Mouse (Mus musculus) CH12.LX (cell line): Measurements from ENCODE around the gene Gprin2. TPM values are rescaled to one million over a fixed set of nuclear protein-coding genes. Genes with fewer than 3 reads are reported as not detected.

Experiments
- DNase-seq: peaks from one replicate; pipeline ENCODE4 v3.0.0-alpha.2; 2013; ENCODE audit errors: extremely low read depth
- H3K27ac ChIP-seq: 2 replicates; pipeline ENCODE4 v1.5.1; 2012; ENCODE audit warnings: low read depth, mild to moderate bottlenecking, control low read depth, moderate library complexity; ENCODE audit not compliant: insufficient read depth
- H3K27me3 ChIP-seq: replicated peaks from 2 replicates; pipeline ENCODE3; 2012; ENCODE audit warnings: inconsistent platforms
- H3K36me3 ChIP-seq, 2 experiments: replicated peaks in 1 of 2; 2 replicates each; pipeline versions ENCODE3 to v1.6.1; 2012; ENCODE audit warnings: inconsistent platforms in 1 of 2, low read length in 1 of 2, mild to moderate bottlenecking in 1 of 2, mixed read lengths in 1 of 2, moderate library complexity in 1 of 2; ENCODE audit not compliant: control insufficient read depth in 1 of 2, insufficient read depth in 1 of 2
- H3K4me1 ChIP-seq, 2 experiments: 2 replicates each; pipeline ENCODE4 v1.6.1; 2012; ENCODE audit warnings: inconsistent platforms in 1 of 2, moderate library complexity in 1 of 2; ENCODE audit not compliant: insufficient read depth in 2 of 2, control insufficient read depth in 1 of 2
- H3K4me2 ChIP-seq: 2 replicates; pipeline ENCODE4 v1.6.1; 2012; ENCODE audit warnings: low read depth, mild to moderate bottlenecking, control low read depth; ENCODE audit not compliant: poor library complexity, insufficient read depth, severe bottlenecking
- H3K4me3 ChIP-seq, 3 experiments: fragments of 150-350 bp in 1 of 3; sonication (generic) in 1 of 3; replicated peaks in 1 of 3; 2 replicates each; pipeline versions ENCODE3 to v1.5.1; 2011 to 2012; ENCODE audit warnings: low read depth in 2 of 3, low read length in 2 of 3, mild to moderate bottlenecking in 2 of 3, moderate library complexity in 2 of 3, control low read depth in 1 of 3, improper control_type of control experiment in 1 of 3, inconsistent platforms in 1 of 3, mixed read lengths in 1 of 3; ENCODE audit not compliant: poor library complexity in 1 of 3
- H3K79me2 ChIP-seq: replicated peaks from 2 replicates; pipeline ENCODE4 v1.6.1; 2012; ENCODE audit warnings: mild to moderate bottlenecking, moderate library complexity; ENCODE audit not compliant: control insufficient read depth, poor library complexity, insufficient read depth, severe bottlenecking; ENCODE audit errors: extremely low read depth
- H3K9ac ChIP-seq: 2 replicates; pipeline ENCODE4 v1.6.1; 2012; ENCODE audit warnings: low read depth, mild to moderate bottlenecking, control low read depth, moderate library complexity; ENCODE audit not compliant: insufficient read depth
- H3K9me3 ChIP-seq: replicated peaks from 2 replicates; pipeline ENCODE3; 2012; ENCODE audit warnings: low read length, inconsistent platforms, mixed read lengths
- BHLHE40 ChIP-seq: IDR thresholded peaks from 2 replicates; pipeline ENCODE4 v1.6.1; 2011; ENCODE audit warnings: mild to moderate bottlenecking, low read depth, low read length, improper control_type of control experiment
- CHD2 ChIP-seq: IDR thresholded peaks from 2 replicates; pipeline ENCODE4 v1.6.1; 2011; ENCODE audit warnings: low read length, improper control_type of control experiment
- E2F4 ChIP-seq: IDR thresholded peaks from 2 replicates; pipeline ENCODE4 v1.6.1; 2011; ENCODE audit warnings: low read depth, low read length, improper control_type of control experiment; ENCODE audit not compliant: insufficient replicate concordance
- IRF4 ChIP-seq: IDR thresholded peaks from 2 replicates; pipeline ENCODE4 v1.6.1; 2014; ENCODE audit warnings: low read depth, mild to moderate bottlenecking, inconsistent platforms, low read length, improper control_type of control experiment
- KAT2A ChIP-seq: IDR thresholded peaks from 2 replicates; pipeline ENCODE4 v1.6.1; 2012; ENCODE audit warnings: low read length, improper control_type of control experiment, inconsistent platforms; ENCODE audit not compliant: insufficient replicate concordance
- MAFK ChIP-seq: IDR thresholded peaks from 2 replicates; pipeline ENCODE4 v1.6.1; 2011; ENCODE audit warnings: low read length, improper control_type of control experiment; ENCODE audit not compliant: insufficient replicate concordance
- MAX ChIP-seq: IDR thresholded peaks from 2 replicates; pipeline ENCODE4 v1.6.1; 2011; ENCODE audit warnings: low read length, improper control_type of control experiment
- MAZ ChIP-seq: IDR thresholded peaks from 2 replicates; pipeline ENCODE4 v1.6.1; 2012; ENCODE audit warnings: low read depth, mild to moderate bottlenecking, inconsistent platforms, low read length, improper control_type of control experiment, moderate library complexity
- NRF1 ChIP-seq: IDR thresholded peaks from 2 replicates; pipeline ENCODE4 v1.6.1; 2014; ENCODE audit warnings: low read depth, mild to moderate bottlenecking, inconsistent platforms, low read length, improper control_type of control experiment, moderate library complexity
- PAX5 ChIP-seq: IDR thresholded peaks from 2 replicates; pipeline ENCODE4 v1.6.1; 2012; ENCODE audit warnings: low read length, inconsistent platforms, mixed read lengths
- POLR2A ChIP-seq: IDR thresholded peaks from 2 replicates; pipeline ENCODE4 v1.6.1; 2011; ENCODE audit warnings: low read depth, mild to moderate bottlenecking, improper control_type of control experiment, low read length
- POLR2AphosphoS2 ChIP-seq: IDR thresholded peaks from 2 replicates; pipeline ENCODE4 v1.6.1; 2011; ENCODE audit warnings: low read depth, low read length, improper control_type of control experiment
- RAD21 ChIP-seq: IDR thresholded peaks from 2 replicates; pipeline ENCODE4 v1.6.1; 2011; ENCODE audit warnings: low read depth, mild to moderate bottlenecking, low read length, improper control_type of control experiment, moderate library complexity
- SIN3A ChIP-seq: IDR thresholded peaks from 2 replicates; pipeline ENCODE4 v1.6.1; 2012; ENCODE audit warnings: low read length, improper control_type of control experiment, inconsistent platforms
- SMC3 ChIP-seq: IDR thresholded peaks from 2 replicates; pipeline ENCODE4 v1.6.1; 2011; ENCODE audit warnings: low read depth, low read length, improper control_type of control experiment
- TBP ChIP-seq: conservative IDR thresholded peaks from 2 replicates; pipeline ENCODE4 v1.6.1; 2011; ENCODE audit warnings: low read depth, low read length, improper control_type of control experiment
- UBTF ChIP-seq: IDR thresholded peaks from 2 replicates; pipeline ENCODE4 v1.6.1; 2012; ENCODE audit warnings: low read depth, mild to moderate bottlenecking, inconsistent platforms, low read length, improper control_type of control experiment, moderate library complexity
- USF2 ChIP-seq: conservative IDR thresholded peaks from 2 replicates; pipeline ENCODE4 v1.6.1; 2011; ENCODE audit warnings: low read depth, low read length, improper control_type of control experiment
- ZKSCAN1 ChIP-seq: IDR thresholded peaks from 2 replicates; pipeline ENCODE4 v1.6.1; 2012; ENCODE audit warnings: low read depth, inconsistent platforms, low read length, improper control_type of control experiment, borderline replicate concordance
- ZNF384 ChIP-seq: IDR thresholded peaks from 2 replicates; pipeline ENCODE4 v1.6.1; 2012; ENCODE audit warnings: low read depth, low read length, improper control_type of control experiment, inconsistent platforms
- dilution Hi-C: fragments of 300-500 bp; cut with MboI; formaldehyde crosslinking; loops from 2 replicates; pipeline ENCODE4 v1.14.3; 2020; ENCODE audit warnings: low sequenced_read_pairs; ENCODE audit not compliant: extremely low pct_unique_long_range_greater_than_20kb, extremely low pct_ligation_motif_present
- in situ Hi-C: fragments of 300-500 bp; cut with MboI; formaldehyde crosslinking; loops from 3 replicates; pipeline ENCODE4 v1.14.3; 2019; ENCODE audit warnings: low sequenced_read_pairs, low pct_ligation_motif_present, low pct_unique_long_range_greater_than_20kb, mixed read lengths
- polyA plus RNA-seq: library from polyadenylated mRNA; unstranded; fragments of >175 nt; gene quantifications from 2 replicates; pipeline ENCODE4 v1.2.1, GENCODE M21; 2012; ENCODE audit warnings: low read depth; ENCODE audit not compliant: insufficient read length
- total RNA-seq, 2 experiments: library from RNA; depleted of rRNA; stranded (reverse); fragments of 300-350 nt in 1 of 2; fragments of >200 nt in 1 of 2; gene quantifications; 2 replicates each; pipeline ENCODE4 v1.2.3; 2012 to 2014

Gene Gprin2
- total and polyA plus RNA-seq, 3 experiments = 0.04 to 0.21 (median 0.16) TPM

GRCm38 (mm10) chr14:34219295-34219694, 17.8 kb upstream of the Gprin2 start, which contains the start of gene Syt15:
Syt15 (plus strand) TSS chr14:34219595.
- no peaks in the 10 kb centered on the region for H3K9me3 ChIP-seq
- H3K27me3 ChIP-seq = no peaks in the 10 kb centered on the region
- DNase-seq = no peak
- H3K27ac ChIP-seq = no peak within 1 kb of the TSS
- no peak within 1 kb of the TSS for H3K4me2 ChIP-seq
- no peaks in the 10 kb centered on the region for H3K79me2 ChIP-seq
- no peaks in the 10 kb centered on the region for H3K36me3 ChIP-seq
- in situ Hi-C loops = no loop called here
- no peak within 1 kb of the TSS for H3K4me3 ChIP-seq
- no peak for TF ChIP-seq UBTF
- TF ChIP-seq USF2 = no peak
- no peak for TF ChIP-seq SMC3
- no peak for TF ChIP-seq TBP
- no peak for TF ChIP-seq ZNF384
- TF ChIP-seq SIN3A = no peak
- TF ChIP-seq RAD21 = no peak
- no peak for TF ChIP-seq PAX5
- no peak for TF ChIP-seq MAX
- TF ChIP-seq ZKSCAN1 = no peak
- no peak for TF ChIP-seq CHD2
- no peak for TF ChIP-seq E2F4
- TF ChIP-seq POLR2A = no peak
- TF ChIP-seq NRF1 = no peak
- H3K4me1 ChIP-seq = 0 out of 4 replicates have a peak, but pooled peaks cover 0 to 3% of the 10 kb centered on the region in 2 experiments
- dilution Hi-C loops = no loop called here
- no peak within 1 kb of the TSS for H3K9ac ChIP-seq

DNA sequence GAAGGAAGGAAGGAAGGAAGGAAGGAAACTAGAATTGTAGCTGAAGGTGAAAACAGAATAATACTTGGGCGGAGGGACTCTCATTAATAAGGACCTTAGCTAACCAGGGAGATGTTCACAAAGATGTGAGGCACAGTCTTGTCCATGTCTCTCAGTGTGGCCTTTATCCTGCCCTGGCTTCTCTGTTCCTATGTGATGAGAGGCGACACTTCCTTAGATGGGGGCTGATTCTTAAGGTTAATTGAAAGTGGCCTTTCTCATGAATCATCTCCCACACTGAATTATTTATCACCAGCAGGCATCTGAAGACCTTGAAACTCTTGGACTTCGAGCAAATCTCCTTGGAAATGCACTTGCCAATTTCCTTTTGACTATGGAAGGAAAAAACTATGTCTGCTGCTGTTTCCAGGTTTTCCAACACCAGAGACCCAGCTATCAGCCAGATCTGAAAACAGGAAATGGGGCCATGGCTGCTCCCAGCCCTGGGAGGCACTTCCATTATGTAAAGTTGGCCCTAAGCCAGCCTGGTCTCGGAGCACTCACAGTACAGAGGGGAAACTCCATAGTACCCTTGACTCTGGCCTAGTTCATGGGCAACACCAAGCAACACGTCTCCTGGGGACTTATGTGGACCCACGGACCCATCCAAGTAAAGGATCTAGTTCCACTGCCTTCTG, 14.1 kb upstream of the Gprin2 start:
- 0 out of 4 replicates have a peak, but pooled peaks cover 0 to 4% of the 10 kb centered on the region in 2 experiments for H3K4me1 ChIP-seq
- DNase-seq = no peak
- in situ Hi-C loops = no loop called here
- H3K9ac ChIP-seq = no peak overlapping the region
- TF ChIP-seq KAT2A (no peak), MAFK (no peak), IRF4 (no peak), MAZ (no peak), BHLHE40 (no peak), POLR2AphosphoS2 (no peak), RAD21 (no peak)
- dilution Hi-C loops = no loop called here
- no peaks in the 10 kb centered on the region for H3K36me3 ChIP-seq
- no peak overlapping the region for H3K4me2 ChIP-seq
- H3K79me2 ChIP-seq = no peaks in the 10 kb centered on the region
- no peak overlapping the region for H3K27ac ChIP-seq
- H3K9me3 ChIP-seq = no peaks in the 10 kb centered on the region
- peaks cover 3% of the 10 kb centered on the region for H3K27me3 ChIP-seq
- H3K4me3 ChIP-seq = no peak overlapping the region
